Mouse (Mus musculus) liver, postnatal 0 days (tissue): ENCODE results near the gene Gm20388.

Source experiments
- CTCF ChIP-seq: sonication (generic); IDR thresholded peaks from 2 replicates; pipeline ENCODE4 v1.5.1; 2016; ENCODE audit warnings: antibody characterized with exemption, low read depth
- EP300 ChIP-seq: IDR thresholded peaks from 2 replicates; pipeline ENCODE4 v1.6.1; 2016; ENCODE audit warnings: antibody characterized with exemption, low read depth, mild to moderate bottlenecking

- TF ChIP-seq CTCF = peak; percentile 98
- TF ChIP-seq EP300 = no peak
Observed at GRCm38 (mm10) chr8:122500856-122501255, 2590.2 kb downstream of the Gm20388 start.
